Mouse (Mus musculus) heart, adult 18-20 months (tissue): ENCODE results near the gene Cfap206. TPM values are rescaled to one million over a fixed set of nuclear protein-coding genes. Genes with fewer than 3 reads are reported as not detected.

Experiments used
- DNase-seq, 2 experiments: peaks; one replicate each; pipeline ENCODE4 v3.0.0; 2021 to 2022; ENCODE audit warnings: mixed read lengths in 1 of 2
- total RNA-seq, 2 experiments: library from RNA; stranded (reverse); gene quantifications; 2 replicates each; pipeline ENCODE4 v1.2.3; 2021

Gene Cfap206
- total RNA-seq, 2 experiments from 2014 or later: 0.72 TPM; not detected in 1

DNA sequence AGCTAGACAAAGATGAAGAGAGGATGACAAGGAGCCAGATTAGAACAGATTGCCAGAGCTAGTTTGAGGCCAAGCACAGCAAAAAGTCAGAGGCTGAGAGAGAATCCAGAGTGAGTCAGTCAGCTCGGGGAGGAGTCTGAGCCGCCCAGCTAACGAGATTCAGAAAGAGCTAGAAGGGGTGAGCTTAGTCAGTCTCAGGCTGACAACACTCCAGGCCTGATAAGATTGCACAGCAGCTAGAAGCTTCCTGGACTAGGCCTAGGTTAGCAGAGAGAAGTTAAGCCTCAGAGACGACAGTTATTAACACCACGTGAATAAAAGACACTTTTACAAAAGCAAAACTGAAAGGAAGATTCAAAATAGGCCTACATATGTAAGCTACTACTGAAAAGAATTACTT lies 62.1 kb downstream of the Cfap206 start:
- DNase-seq: no peak

DNA sequence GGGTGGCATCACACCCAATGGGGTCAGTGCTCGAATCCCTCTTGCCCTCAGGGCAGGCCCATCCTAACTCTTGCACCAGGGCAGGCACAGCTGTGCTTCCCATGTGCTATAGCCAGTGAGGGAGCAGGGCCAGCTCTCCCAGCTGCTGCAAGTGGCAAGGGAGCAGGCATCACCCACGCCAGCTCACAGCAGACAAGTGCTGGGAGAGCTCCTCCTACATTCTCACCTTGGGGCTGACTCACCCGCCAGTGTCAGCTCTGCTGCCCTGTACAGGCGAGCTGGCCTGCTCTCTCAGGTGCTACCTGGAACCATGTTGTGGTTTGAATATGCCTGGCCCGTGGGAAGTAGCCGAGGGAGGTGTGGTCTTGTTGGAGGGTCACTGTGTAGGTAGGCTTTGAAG lies 68.1 kb downstream of the Cfap206 start:
- DNase-seq: no peak

DNA sequence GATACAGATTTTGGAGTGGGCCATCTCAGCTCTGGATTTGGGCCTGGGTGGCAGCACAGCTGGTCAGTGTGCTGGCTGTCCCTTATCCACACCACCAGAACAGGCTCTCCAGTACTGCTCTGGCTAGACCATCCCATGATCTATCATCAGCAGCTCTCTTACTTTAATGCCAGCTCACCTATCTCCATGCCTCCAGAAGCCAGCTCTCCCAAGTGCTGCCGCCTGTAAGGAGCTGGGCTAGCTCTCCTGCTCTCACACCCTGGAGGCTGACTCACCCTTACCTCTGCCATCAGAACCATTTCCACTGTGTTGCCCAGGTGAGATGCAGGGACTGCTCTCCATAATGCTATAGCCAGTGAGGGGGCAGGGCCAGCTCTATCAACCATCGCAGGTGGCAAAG lies 68.5 kb downstream of the Cfap206 start:
- no peak for DNase-seq

DNA sequence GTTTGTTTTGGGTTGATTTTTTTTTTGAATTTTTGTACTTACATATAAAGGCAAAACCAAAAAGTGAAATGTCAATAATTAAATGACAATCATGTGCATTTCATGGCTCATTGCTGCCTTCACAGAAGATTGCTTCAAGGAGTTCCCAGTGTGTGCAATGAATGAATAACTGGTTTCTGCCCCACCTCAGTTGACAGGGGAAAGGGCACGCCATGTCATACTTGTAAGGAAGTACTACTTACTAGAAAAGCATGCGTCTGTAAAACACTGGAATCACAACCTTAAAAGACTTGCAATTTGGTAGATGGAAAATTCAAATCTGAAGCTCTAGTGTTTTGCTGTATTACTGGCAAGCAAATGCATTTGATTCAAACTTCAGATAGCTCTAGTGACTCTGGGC lies 71.0 kb downstream of the Cfap206 start:
- no peak for DNase-seq

DNA sequence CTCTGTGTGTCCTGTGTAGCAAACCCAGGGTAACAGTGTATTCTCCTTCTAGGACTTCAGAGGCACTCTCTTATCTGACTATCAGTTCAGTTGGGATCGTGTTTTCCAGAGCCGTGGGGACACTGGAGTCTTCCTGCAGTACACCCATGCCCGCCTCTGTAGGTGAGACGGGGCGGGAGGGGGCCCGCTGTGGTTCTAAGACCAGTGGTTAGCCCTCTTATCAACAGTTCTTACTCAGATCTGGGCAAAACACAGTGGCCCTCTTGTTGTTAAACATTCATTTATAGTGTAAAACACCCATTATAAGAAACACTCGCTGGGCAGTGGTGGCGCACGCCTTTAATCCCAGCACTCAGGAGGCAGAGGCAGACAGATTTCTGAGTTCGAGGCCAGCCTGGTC lies 73.9 kb downstream of the Cfap206 start:
- no peak for DNase-seq

DNA sequence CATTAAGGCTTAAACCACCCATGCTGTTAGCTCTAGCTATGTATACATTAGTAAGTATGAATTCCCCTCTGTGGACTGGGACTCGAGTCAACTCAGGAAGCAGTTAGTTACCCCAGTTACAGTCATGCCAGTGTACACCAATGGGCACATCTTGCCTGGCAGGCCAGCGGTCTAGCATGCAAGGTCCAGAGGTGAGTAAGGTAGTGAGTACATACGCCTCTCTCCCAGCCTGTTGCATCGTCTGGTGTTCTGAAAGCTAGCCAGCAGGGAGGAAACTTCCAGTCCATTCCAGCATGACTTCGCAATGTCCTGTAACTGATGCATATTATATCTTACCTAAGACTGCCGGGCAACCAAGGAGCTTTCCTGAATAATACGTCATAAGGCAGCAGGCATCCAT lies 76.8 kb downstream of the Cfap206 start:
- DNase-seq: no peak

DNA sequence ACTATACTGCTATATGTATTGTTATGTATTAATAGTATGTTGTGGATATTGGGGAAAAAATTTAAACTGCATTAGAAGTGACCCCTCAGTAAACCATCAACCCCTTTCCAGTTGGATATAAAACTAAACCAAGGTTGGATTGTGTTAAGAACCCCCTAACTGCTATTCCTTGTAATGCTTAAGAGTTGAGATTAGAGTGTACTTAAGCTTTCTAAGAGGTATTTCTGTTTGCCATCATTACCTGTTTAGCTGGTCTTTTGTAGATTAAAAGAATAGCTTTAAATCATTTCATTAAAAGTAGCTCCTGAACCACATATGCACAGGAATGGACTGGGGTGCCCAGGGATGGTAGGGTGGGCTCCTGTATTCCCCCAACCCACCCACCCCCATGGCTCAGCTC lies 85.2 kb downstream of the Cfap206 start:
- no peak for DNase-seq

DNA sequence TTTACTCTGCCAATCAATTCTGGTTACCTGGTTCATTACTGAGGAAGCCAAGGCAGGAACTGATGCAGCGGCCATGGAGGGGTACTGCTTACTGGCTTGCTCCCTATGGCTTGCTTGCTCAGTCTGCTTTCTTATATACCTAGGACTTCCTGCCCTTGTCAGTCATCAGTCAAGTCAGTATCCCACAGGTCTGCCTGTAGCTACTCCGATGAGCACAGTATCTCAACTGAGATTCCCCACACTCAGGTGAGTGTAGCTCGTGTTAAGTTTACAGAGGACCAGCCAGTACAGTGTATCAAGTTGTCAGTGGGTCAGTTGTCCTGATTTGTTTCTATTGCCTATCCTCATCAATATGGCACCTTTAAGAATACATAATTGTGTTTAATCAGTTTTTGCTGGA lies 89.3 kb downstream of the Cfap206 start:
- no peak for DNase-seq

DNA sequence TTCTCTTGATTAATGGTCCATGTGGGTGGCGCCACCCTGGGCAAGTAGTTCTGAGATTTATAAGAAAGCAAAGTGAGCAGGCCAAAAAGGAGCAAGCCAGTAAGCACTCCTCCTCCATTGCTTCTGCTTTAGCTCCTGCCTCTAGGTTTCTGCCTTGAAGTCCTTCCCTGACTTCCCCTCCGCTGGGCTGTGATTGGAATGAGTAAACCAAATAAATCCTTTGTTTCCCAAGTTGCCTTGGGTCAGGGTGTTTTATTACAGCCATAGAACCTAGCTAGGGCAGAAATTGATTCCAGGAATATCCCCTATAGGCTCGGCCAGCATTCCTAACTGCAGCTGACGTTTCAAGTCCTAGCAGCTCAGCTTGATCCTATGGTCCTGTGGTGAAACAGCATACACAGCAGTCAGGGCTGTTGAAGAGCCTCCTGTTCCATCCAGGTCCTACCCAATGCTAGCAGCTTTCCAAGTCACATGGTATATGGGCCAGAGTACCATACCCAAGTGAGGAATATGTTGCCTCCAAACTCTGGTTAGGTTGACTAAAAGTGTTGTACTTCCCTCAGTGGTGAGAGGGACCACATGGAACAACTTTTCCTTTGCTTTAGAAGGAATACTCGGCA lies 90.2 kb downstream of the Cfap206 start:
- DNase-seq: no peak

Other genes starting within 250 kb of the Cfap206 start
- gene Akirin2, start 179.3 kb downstream of the Cfap206 start, total RNA-seq: 10 to 100 TPM; 56.7 to 62.5 TPM
- gene Orc3, start 115.3 kb downstream of the Cfap206 start, total RNA-seq: 10 to 100 TPM; 31.5 to 33.9 TPM
- 10 to 100 TPM; 22.5 to 25.4 TPM for gene Rars2, start 115.2 kb downstream of the Cfap206 start, total RNA-seq
- gene Slc35a1, start 42.8 kb downstream of the Cfap206 start, total RNA-seq: 10 to 100 TPM; 11.8 to 14.6 TPM
- not detected for gene Gm136, start 26.1 kb upstream of the Cfap206 start, total RNA-seq
- 10 to 100 TPM; 62.3 to 65.8 TPM for gene Smim8, start 48.2 kb upstream of the Cfap206 start, total RNA-seq
- gene Zfp292, start 152.8 kb upstream of the Cfap206 start, total RNA-seq: 10 to 100 TPM; 12.7 to 14.4 TPM
- not detected for gene Cga, start 163.6 kb upstream of the Cfap206 start, total RNA-seq